Mouse (Mus musculus): ENCODE measurements around the gene Tln2. TPM values are rescaled to one million over a fixed set of nuclear protein-coding genes. Genes with fewer than 3 reads are reported as not detected.
"Not testable (repeated sequence)": the region's sequence is repeated elsewhere in the genome, so short reads cannot be mapped to it uniquely, and the experiment has no call there.

Gene Tln2
- polyA plus RNA-seq, 1 experiment = 36.5 TPM

GRCm38 (mm10) chr9:67297236-67297889, 262.1 kb downstream of the Tln2 start:
- DNase-seq (ENCODE audit: extremely low spot score in 1 of 2, low spot score in 1 of 2) = no peak

GRCm38 (mm10) chr9:67287457-67287856, 272.0 kb downstream of the Tln2 start:
- no peak for DNase-seq (ENCODE audit: extremely low spot score in 1 of 2, low spot score in 1 of 2)

- no peak for DNase-seq (ENCODE audit: extremely low spot score in 1 of 2, low spot score in 1 of 2)
Measured at GRCm38 (mm10) chr9:67286801-67287200, 272.7 kb downstream of the Tln2 start.

GRCm38 (mm10) chr9:67285544-67285943, 274.0 kb downstream of the Tln2 start:
- DNase-seq (ENCODE audit: extremely low spot score in 1 of 2, low spot score in 1 of 2) = no peak

GRCm38 (mm10) chr9:67281812-67282211, 277.7 kb downstream of the Tln2 start:
- DNase-seq (ENCODE audit: extremely low spot score in 1 of 2, low spot score in 1 of 2) = no peak

GRCm38 (mm10) chr9:67280311-67280710, 279.2 kb downstream of the Tln2 start:
- DNase-seq (ENCODE audit: extremely low spot score in 1 of 2, low spot score in 1 of 2) = not testable (repeated sequence)

- peak; percentile 24 to 69 for DNase-seq (ENCODE audit: extremely low spot score in 1 of 2, low spot score in 1 of 2)
Measured at GRCm38 (mm10) chr9:67276446-67276845, 283.1 kb downstream of the Tln2 start.

GRCm38 (mm10) chr9:67274296-67274695, 285.2 kb downstream of the Tln2 start:
- DNase-seq (ENCODE audit: extremely low spot score in 1 of 2, low spot score in 1 of 2) = no peak

GRCm38 (mm10) chr9:67273362-67273761, 286.1 kb downstream of the Tln2 start:
- no peak for DNase-seq (ENCODE audit: extremely low spot score in 1 of 2, low spot score in 1 of 2)

- no peak for DNase-seq (ENCODE audit: extremely low spot score in 1 of 2, low spot score in 1 of 2)
Measured at GRCm38 (mm10) chr9:67270734-67271133, 288.8 kb downstream of the Tln2 start.

- no peak for DNase-seq (ENCODE audit: extremely low spot score in 1 of 2, low spot score in 1 of 2)
Measured at GRCm38 (mm10) chr9:67270061-67270595, 289.4 kb downstream of the Tln2 start.

GRCm38 (mm10) chr9:67267276-67267990, 292.1 kb downstream of the Tln2 start:
- no peak for DNase-seq (ENCODE audit: extremely low spot score in 1 of 2, low spot score in 1 of 2)

GRCm38 (mm10) chr9:67265513-67265912, 294.0 kb downstream of the Tln2 start:
- peak; percentile 20 to 35 for DNase-seq (ENCODE audit: extremely low spot score in 1 of 2, low spot score in 1 of 2)

- DNase-seq (ENCODE audit: extremely low spot score in 1 of 2, low spot score in 1 of 2) = no peak
Measured at GRCm38 (mm10) chr9:67264896-67265295, 294.6 kb downstream of the Tln2 start.

- DNase-seq (ENCODE audit: extremely low spot score in 1 of 2, low spot score in 1 of 2) = no peak
Measured at GRCm38 (mm10) chr9:67260835-67261599, 298.5 kb downstream of the Tln2 start.

- no peak for DNase-seq (ENCODE audit: extremely low spot score in 1 of 2, low spot score in 1 of 2)
Measured at GRCm38 (mm10) chr9:67250141-67250540, 309.4 kb downstream of the Tln2 start.

GRCm38 (mm10) chr9:67247365-67247950, 312.0 kb downstream of the Tln2 start:
- DNase-seq (ENCODE audit: extremely low spot score in 1 of 2, low spot score in 1 of 2) = no peak

- no peak for DNase-seq (ENCODE audit: extremely low spot score in 1 of 2, low spot score in 1 of 2)
Measured at GRCm38 (mm10) chr9:67245265-67245664, 314.2 kb downstream of the Tln2 start.

GRCm38 (mm10) chr9:67241683-67242082, 317.8 kb downstream of the Tln2 start:
- no peak for DNase-seq (ENCODE audit: extremely low spot score in 1 of 2, low spot score in 1 of 2)

GRCm38 (mm10) chr9:67240456-67240855, 319.0 kb downstream of the Tln2 start:
- no peak for DNase-seq (ENCODE audit: extremely low spot score in 1 of 2, low spot score in 1 of 2)

GRCm38 (mm10) chr9:67236987-67237386, 322.5 kb downstream of the Tln2 start:
- DNase-seq (ENCODE audit: extremely low spot score in 1 of 2, low spot score in 1 of 2) = no peak

Measured in frontal cortex, adult 2 months (tissue).